Mouse (Mus musculus): ENCODE measurements at regions not wholly inside any gene's neighbourhood (a gene's known extent, or its start where the extent isn't known, plus 50 kb on each side); places are given as distances from the start of the nearest gene placed in this dataset.

- TF ChIP-seq CTCF (IDR thresholded peaks at IDR 0.05; ENCODE audit: low read depth, low read length) = no peak
- no peak for TF ChIP-seq POLR2A (IDR thresholded peaks at IDR 0.05; ENCODE audit: extremely low read depth, insufficient read depth, low read length)
These were observed 56.0 kb upstream of the Ufl1 start for GRCm38 (mm10) chr4:25337638-25338037.
